Comparison of ENCODE assay signal across 9 mouse cellular contexts in genomic region chr14:55098067-55098466, GRCm38 (mm10). TPM values are rescaled to one million over a fixed set of nuclear protein-coding genes. Genes with fewer than 3 reads are reported as not detected.
DNase-seq lines count a peak whose midpoint lies in the region; ATAC-seq and TF ChIP-seq lines count a peak whose summit lies in the region.
"Had no signal": no experiment of that assay in that cellular context is flagged by ENCODE, and none has a peak within 500 bp of the region (broad histone marks: within the 10 kb centered on the region; RNA-seq: fewer than 3 reads in every experiment).

No protein-coding gene starts in this region.

- no peak overlapping the region for H3K4me2 ChIP-seq in lung, embryonic 14.5 days

- H3K4me3 ChIP-seq in lung, embryonic 14.5 days (ENCODE audit: low read depth, low read length), result no peak overlapping the region

- H3K9ac ChIP-seq in lung, embryonic 14.5 days, result no peak overlapping the region

- peak; percentile 73 for TF ChIP-seq CTCF in lung, embryonic 14.5 days (IDR thresholded peaks at IDR 0.05; ENCODE audit: low read depth)

- ATAC-seq in lung, embryonic 14.5 days (ENCODE audit: insufficient read depth), result no peak

- no peaks in the 10 kb centered on the region for H3K27me3 ChIP-seq in lung, embryonic 14.5 days (ENCODE audit: insufficient read depth, low read length)

- DNase-seq in adrenal gland, postnatal 14 days, result peak; percentile 62
- DNase-seq in adrenal gland, adult 18-20 months (ENCODE audit: low spot score in 2 of 2), result no peak
- DNase-seq in right cerebral cortex, postnatal 14 days, result peak; percentile 64
- no peak for DNase-seq in right cerebral cortex, adult 18-20 months
- DNase-seq in heart, postnatal 14 days, result peak; percentile 51 to 60
- peak; percentile 74 for DNase-seq in lung, embryonic 14.5 days
- DNase-seq in retina, postnatal 1 day, result peak; percentile 85
- no peak for DNase-seq in gastrocnemius, adult 8-10 months (ENCODE audit: low spot score in 2 of 2)

- peaks cover 21% of the 10 kb centered on the region; the same call in 1 of the 2 replicates for H3K36me3 ChIP-seq in lung, embryonic 14.5 days (ENCODE audit: insufficient read depth)

- 45% methylated on average over 4 of the region's 4 CpGs for WGBS in lung, embryonic 14.5 days

- H3K27ac ChIP-seq in lung, embryonic 14.5 days (ENCODE audit: low read depth), result no peak overlapping the region

- H3K9me3 ChIP-seq in lung, embryonic 14.5 days (ENCODE audit: low read depth, low read length), result no peaks in the 10 kb centered on the region

- H3K4me1 ChIP-seq in lung, embryonic 14.5 days (ENCODE audit: insufficient read depth), result peaks cover 12% of the 10 kb centered on the region

- intact Hi-C loops in heart, postnatal 14 days (cut with DNase I), result loop anchor here (5.0 to 10.0 kb wide), 2 partner anchors 233 to 256 kb away; no protein-coding TSS in a partner anchor

RNA-seq across cellular contexts. Expression of gene Thtpa, which starts 3.5 kb away (rescaled TPM):
- total RNA-seq in adrenal gland, postnatal 14 days (2021), result 11.3 and 15.8 TPM in 2 replicates
- 10 to 100 TPM; 10.9 to 12.0 TPM for total RNA-seq in adrenal gland, adult 18-20 months (2021)
- 10 to 100 TPM in 1 of 2 experiments, 1 to 10 TPM in 1; 9.6 to 11.4 TPM for total RNA-seq in heart, postnatal 14 days (2021)
- polyA plus RNA-seq in lung, embryonic 14.5 days (2014; fragmentation: Nextera tagmentation; extraction: Ambion mirVana), result 19.2 and 20.1 TPM in 2 replicates
- total RNA-seq in gastrocnemius, adult 8-10 months (2022), result 10 to 100 TPM; 13.4 to 15.6 (median 14.9) TPM

RNA-seq across cellular contexts. Expression of gene Zfhx2, which starts 5.9 kb away (rescaled TPM):
- 7.3 and 9.8 TPM in 2 replicates for total RNA-seq in adrenal gland, postnatal 14 days (2021)
- total RNA-seq in adrenal gland, adult 18-20 months (2021), result 1 to 10 TPM; 6.1 to 7.4 TPM
- 1 to 10 TPM; 2.5 to 3.3 TPM for total RNA-seq in heart, postnatal 14 days (2021)
- polyA plus RNA-seq in lung, embryonic 14.5 days (2014; fragmentation: Nextera tagmentation; extraction: Ambion mirVana), result 3.4 and 3.5 TPM in 2 replicates
- total RNA-seq in gastrocnemius, adult 8-10 months (2022), result 1 to 10 TPM; 4.9 to 6.2 (median 5.6) TPM

RNA-seq across cellular contexts. Expression of gene Ap1g2, which starts 8.3 kb away (rescaled TPM):
- total RNA-seq in adrenal gland, postnatal 14 days (2021), result 26.6 and 36.1 TPM in 2 replicates
- total RNA-seq in adrenal gland, adult 18-20 months (2021), result 10 to 100 TPM; 25.8 to 29.4 TPM
- total RNA-seq in heart, postnatal 14 days (2021), result 1 to 10 TPM; 4.6 to 5.4 TPM
- 14.7 and 16.3 TPM in 2 replicates for polyA plus RNA-seq in lung, embryonic 14.5 days (2014; fragmentation: Nextera tagmentation; extraction: Ambion mirVana)
- total RNA-seq in gastrocnemius, adult 8-10 months (2022), result 1 to 10 TPM; 2.2 to 3.9 (median 3.6) TPM

RNA-seq across cellular contexts. Expression of gene Jph4, which starts 18.7 kb away (rescaled TPM):
- 3.3 and 5.9 TPM in 2 replicates for total RNA-seq in adrenal gland, postnatal 14 days (2021)
- total RNA-seq in adrenal gland, adult 18-20 months (2021), result 1 to 10 TPM; 3.0 TPM
- total RNA-seq in heart, postnatal 14 days (2021), result under 1 TPM; 0.10 to 0.36 TPM
- polyA plus RNA-seq in lung, embryonic 14.5 days (2014; fragmentation: Nextera tagmentation; extraction: Ambion mirVana), result 0.16 and 0.37 TPM in 2 replicates
- total RNA-seq in gastrocnemius, adult 8-10 months (2022), result under 1 TPM in 2 of 4 experiments, not detected in 2; 0.08 to 0.19 TPM
- polyA plus RNA-seq: C2C12 had no signal

Comparison
In these comparisons a context has a peak if more than half of its experiments do, and no peak if none do; other contexts are left out.
1. DNase-seq: peak in adrenal gland, postnatal 14 days (single experiment), right cerebral cortex, postnatal 14 days (single experiment), heart, postnatal 14 days (2 of 2), lung, embryonic 14.5 days (single experiment) and retina, postnatal 1 day (single experiment); none in adrenal gland, adult 18-20 months (0 of 2), right cerebral cortex, adult 18-20 months (single experiment) and gastrocnemius, adult 8-10 months (0 of 2).